Mouse (Mus musculus) limb, embryonic 15.5 days (tissue): Measurements from ENCODE around the gene Med19. TPM values are rescaled to one million over a fixed set of nuclear protein-coding genes. Genes with fewer than 3 reads are reported as not detected.

Experiments
- ATAC-seq: fragments of 200-750 bp; cut with Nextera tagmentation; 2 replicates; pipeline ENCODE4 v1.8.0; 2017; ENCODE audit warnings: low read depth, moderate TSS enrichment; ENCODE audit not compliant: insufficient number of reproducible peaks, low FRiP score, low TSS enrichment
- H3K27ac ChIP-seq: fragments of 300-500 bp; sonication (generic); 2 replicates; pipeline ENCODE4 v1.5.1; 2015; ENCODE audit warnings: moderate library complexity, mild to moderate bottlenecking, inconsistent platforms
- H3K27me3 ChIP-seq: fragments of 300-500 bp; sonication (generic); 2 replicates; pipeline ENCODE4 v1.6.1; 2015; ENCODE audit warnings: inconsistent platforms
- H3K36me3 ChIP-seq: fragments of 300-500 bp; sonication (generic); 2 replicates; pipeline ENCODE4 v1.6.1; 2015; ENCODE audit warnings: inconsistent platforms
- H3K4me1 ChIP-seq: fragments of 300-500 bp; sonication (generic); 2 replicates; pipeline ENCODE4 v1.6.1; 2015; ENCODE audit warnings: inconsistent platforms
- H3K4me2 ChIP-seq: fragments of 300-500 bp; sonication (generic); 2 replicates; pipeline ENCODE4 v1.6.1; 2015; ENCODE audit warnings: mild to moderate bottlenecking, inconsistent platforms
- H3K4me3 ChIP-seq: fragments of 300-500 bp; sonication (generic); 2 replicates; pipeline ENCODE4 v1.5.1; 2015; ENCODE audit warnings: mild to moderate bottlenecking, inconsistent platforms
- H3K9ac ChIP-seq: fragments of 300-500 bp; sonication (generic); 2 replicates; pipeline ENCODE4 v1.6.1; 2015; ENCODE audit warnings: inconsistent platforms
- H3K9me3 ChIP-seq: fragments of 300-500 bp; sonication (generic); 2 replicates; pipeline ENCODE4 v1.6.1; 2016; ENCODE audit warnings: inconsistent platforms
- WGBS: fragments of 180-500 bp; shearing (Covaris S2); methylation state at CpG from one replicate; pipeline ENCODE4 v1.1.7; 2015; 5-methylcytosine and 5-hydroxymethylcytosine counted together
- polyA plus RNA-seq: library from polyadenylated mRNA; unstranded; fragments of >200 nt; fragmentation: Nextera tagmentation; extraction: Ambion mirVana; gene quantifications from 2 replicates; pipeline ENCODE4 v1.2.1, GENCODE M21; 2015

The Med19 gene
- polyA plus RNA-seq, 1 experiment from 2014 or later: 27.6 TPM

- ATAC-seq: no peak
- 81% methylated on average over 2 of the region's 2 CpGs for WGBS
- H3K27ac ChIP-seq: no peak overlapping the region
Observed at GRCm38 (mm10) chr2:84711898-84712297, 33.7 kb downstream of the Med19 start.

GRCm38 (mm10) chr2:84714422-84714810 lies 36.2 kb downstream of the Med19 start:
- H3K27ac ChIP-seq: peak overlapping the region; percentile 99
- peaks cover 12% of the 10 kb centered on the region for H3K36me3 ChIP-seq
- no peak for ATAC-seq
- H3K27me3 ChIP-seq: no peaks in the 10 kb centered on the region
- H3K9me3 ChIP-seq: no peaks in the 10 kb centered on the region
- H3K9ac ChIP-seq: peak overlapping the region; percentile 88
- peaks cover 11% of the 10 kb centered on the region for H3K4me1 ChIP-seq
- 0% methylated on average over 25 of the region's 26 CpGs for WGBS
- H3K4me2 ChIP-seq: peak overlapping the region; percentile 52
- H3K4me3 ChIP-seq: peak overlapping the region; percentile 91

More at GRCm38 (mm10) chr2:84711898-84712297, 33.7 kb downstream of the Med19 start:
- H3K4me3 ChIP-seq: no peak overlapping the region
- H3K4me1 ChIP-seq: peaks cover 15% of the 10 kb centered on the region
- no peaks in the 10 kb centered on the region for H3K27me3 ChIP-seq
- H3K9me3 ChIP-seq: no peaks in the 10 kb centered on the region
- no peak overlapping the region for H3K4me2 ChIP-seq
- H3K36me3 ChIP-seq: peaks cover 21% of the 10 kb centered on the region
- no peak overlapping the region for H3K9ac ChIP-seq

DNA sequence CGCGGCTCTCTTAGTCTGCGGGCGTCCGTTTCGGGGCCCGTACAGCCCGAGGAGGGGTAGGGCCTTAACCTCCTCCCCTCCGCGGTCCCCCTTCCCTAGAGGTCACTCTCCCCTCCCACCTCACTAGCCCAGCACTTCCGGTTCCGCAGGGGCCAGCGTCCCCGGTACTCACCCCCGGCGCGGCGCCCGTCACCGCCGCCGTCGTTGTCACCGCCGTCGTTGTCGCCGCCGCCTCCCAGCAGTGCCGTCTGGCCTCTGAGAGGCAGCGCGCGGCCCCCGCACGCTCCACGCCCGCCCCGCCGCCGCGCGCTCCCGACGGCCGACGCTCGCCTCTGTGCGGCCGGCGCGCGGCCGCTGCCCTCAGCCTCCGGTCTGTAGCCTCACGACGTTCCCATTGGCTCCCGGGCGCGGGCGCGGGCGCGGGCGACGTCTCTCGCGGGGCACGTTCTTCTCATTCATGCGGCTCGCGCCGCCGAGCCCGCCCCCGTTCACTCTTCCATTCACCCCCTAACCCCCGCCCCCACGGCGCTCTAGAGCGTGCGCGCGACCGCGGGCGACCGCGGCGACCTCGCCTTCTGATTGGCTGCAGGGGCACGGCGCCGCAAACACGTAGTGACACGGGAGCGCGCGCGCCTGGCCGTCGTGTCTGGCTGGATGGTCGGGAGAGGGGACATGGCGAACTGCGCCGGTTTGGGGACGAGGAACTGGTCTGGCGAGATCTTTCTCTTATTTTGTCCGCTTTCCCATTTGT lies 36.8 kb downstream of the Med19 start, which contains the start of gene Zdhhc5:
TSS of gene Zdhhc5 (minus strand) at position 370 of the 751 bp plus-strand sequence.
- whole genome bisulfite sequencing: under 1% methylated on average over 106 of the region's 107 CpGs
- no peaks in the 10 kb centered on the region for H3K9me3 ChIP-seq
- peak within 1 kb of the TSS; percentile 99 for H3K27ac ChIP-seq
- H3K27me3 ChIP-seq: no peaks in the 10 kb centered on the region
- H3K36me3 ChIP-seq: peaks cover 8% of the 10 kb centered on the region
- peak within 1 kb of the TSS; percentile 80 for H3K4me2 ChIP-seq
- peaks cover 11% of the 10 kb centered on the region for H3K4me1 ChIP-seq
- peak within 1 kb of the TSS; percentile 91 for H3K4me3 ChIP-seq
- H3K9ac ChIP-seq: peak within 1 kb of the TSS; percentile 88
- peak; percentile 95 for ATAC-seq

DNA sequence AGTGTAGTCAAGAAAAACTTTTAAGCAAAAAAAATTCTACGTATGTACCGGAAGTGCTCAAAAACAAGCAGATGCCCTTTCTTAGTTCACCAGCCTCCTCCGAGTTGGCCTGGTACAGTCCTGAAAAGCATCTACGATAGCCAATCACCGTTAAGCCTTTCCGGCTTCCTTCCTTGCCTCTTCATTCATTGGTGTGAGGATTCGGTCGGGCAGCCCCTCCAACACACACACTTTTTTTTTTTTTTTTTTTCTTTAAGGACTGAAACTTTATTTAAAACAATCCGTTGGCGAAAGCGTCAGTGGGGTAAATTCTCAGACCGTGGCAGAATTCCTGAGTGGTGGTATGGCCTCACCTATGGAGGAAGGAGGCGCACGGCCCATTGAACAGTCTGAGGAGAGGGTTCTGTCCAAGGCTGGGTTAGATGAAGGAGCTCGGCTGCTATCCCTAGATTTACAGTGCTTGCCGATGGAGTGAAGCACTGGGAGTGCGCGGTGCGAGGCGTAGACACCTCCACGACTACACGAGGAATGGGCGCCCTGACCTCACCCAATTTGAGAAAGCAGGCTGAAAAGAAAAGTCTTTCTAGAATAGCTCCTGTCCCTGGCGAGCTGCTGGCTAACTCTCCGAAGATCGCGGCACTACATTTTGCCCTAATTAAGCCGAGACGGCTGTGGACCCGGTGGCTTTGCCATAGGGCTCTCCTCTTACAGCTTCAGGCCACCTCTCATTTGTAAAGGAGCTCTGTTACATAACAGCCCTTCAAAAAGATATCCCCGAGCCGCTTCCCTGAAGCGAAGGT lies 37.6 kb downstream of the Med19 start:
- peak overlapping the region; percentile 80 for H3K4me2 ChIP-seq
- WGBS: under 1% methylated on average over 33 of the region's 33 CpGs
- H3K27me3 ChIP-seq: no peaks in the 10 kb centered on the region
- ATAC-seq: peak; percentile 96
- peaks cover 11% of the 10 kb centered on the region for H3K4me1 ChIP-seq
- peak overlapping the region; percentile 99 for H3K27ac ChIP-seq
- H3K9ac ChIP-seq: peak overlapping the region; percentile 56
- H3K36me3 ChIP-seq: peaks cover under 1% of the 10 kb centered on the region
- H3K9me3 ChIP-seq: no peaks in the 10 kb centered on the region
- H3K4me3 ChIP-seq: peak overlapping the region; percentile 91

GRCm38 (mm10) chr2:84716423-84717355 lies 38.5 kb downstream of the Med19 start:
- Histone ChIP-seq H3K4me3 (peak overlapping the region; percentile 91), H3K4me1 (peaks cover 11% of the 10 kb centered on the region), H3K27ac (peak overlapping the region; percentile 99), H3K36me3 (peaks cover 4% of the 10 kb centered on the region; the same call in 1 of the 2 replicates), H3K9me3 (no peaks in the 10 kb centered on the region), H3K4me2 (peak overlapping the region; percentile 80), H3K9ac (peak overlapping the region; percentile 56; the same call in 1 of the 2 replicates), H3K27me3 (no peaks in the 10 kb centered on the region)
- 31% methylated on average over 9 of the region's 9 CpGs for WGBS
- ATAC-seq: no peak

- ATAC-seq: no peak
- Histone ChIP-seq H3K36me3 (peaks cover 6% of the 10 kb centered on the region; the same call in 1 of the 2 replicates), H3K4me3 (no peak overlapping the region), H3K27me3 (no peaks in the 10 kb centered on the region), H3K9me3 (no peaks in the 10 kb centered on the region), H3K4me1 (peaks cover 11% of the 10 kb centered on the region), H3K9ac (no peak overlapping the region), H3K27ac (no peak overlapping the region), H3K4me2 (no peak overlapping the region)
- 92% methylated on average over 4 of the region's 4 CpGs for WGBS
Observed at GRCm38 (mm10) chr2:84717357-84717756, 39.2 kb downstream of the Med19 start.

DNA sequence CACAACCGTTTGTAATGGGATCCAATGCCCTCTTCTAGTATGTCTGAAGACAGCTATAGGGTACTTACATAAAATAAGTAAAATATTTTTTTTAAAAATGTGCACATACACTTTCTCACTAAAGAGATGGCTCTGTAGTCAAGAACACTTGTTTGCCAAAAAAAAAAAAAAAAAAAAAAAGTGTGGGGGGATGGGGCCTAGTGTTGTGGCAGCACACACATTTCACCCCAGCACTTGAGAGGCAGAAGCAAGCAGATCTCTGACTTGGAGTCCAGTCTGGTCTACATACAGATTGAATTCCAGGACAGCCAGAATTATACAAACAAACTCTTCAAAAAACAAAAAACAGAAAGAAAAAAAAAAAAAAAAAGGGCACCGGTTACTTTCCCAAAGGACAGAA lies 42.5 kb downstream of the Med19 start:
- H3K4me3 ChIP-seq: no peak overlapping the region
- no peak overlapping the region for H3K9ac ChIP-seq
- H3K27me3 ChIP-seq: no peaks in the 10 kb centered on the region
- no peak for ATAC-seq
- no peaks in the 10 kb centered on the region for H3K9me3 ChIP-seq
- H3K4me1 ChIP-seq: peaks cover 9% of the 10 kb centered on the region
- 95% methylated on average over 2 of the region's 2 CpGs for WGBS
- no peak overlapping the region for H3K4me2 ChIP-seq
- no peak overlapping the region for H3K27ac ChIP-seq
- H3K36me3 ChIP-seq: peaks cover 24% of the 10 kb centered on the region

DNA sequence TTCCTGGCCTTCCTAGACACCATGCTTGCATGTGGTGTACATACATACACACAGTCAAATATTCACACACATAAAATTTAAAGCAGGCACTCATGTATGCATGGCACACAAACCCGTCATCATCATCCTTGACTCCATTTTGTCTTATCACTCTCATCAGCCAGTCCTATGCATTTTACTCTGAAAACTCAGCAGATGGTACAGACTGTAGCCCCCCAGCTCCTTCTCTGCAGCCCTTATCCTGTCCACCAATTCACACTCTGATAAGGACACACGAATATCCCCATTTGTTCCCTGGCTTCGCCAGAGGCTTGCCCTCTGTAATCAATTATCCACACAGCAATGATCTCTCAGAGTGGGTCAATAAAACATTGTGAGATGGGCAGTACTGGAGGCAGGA lies 43.0 kb downstream of the Med19 start:
- Histone ChIP-seq H3K27me3 (no peaks in the 10 kb centered on the region), H3K4me2 (no peak overlapping the region), H3K9ac (no peak overlapping the region), H3K27ac (no peak overlapping the region), H3K4me1 (peaks cover 12% of the 10 kb centered on the region), H3K9me3 (no peaks in the 10 kb centered on the region), H3K36me3 (peaks cover 24% of the 10 kb centered on the region), H3K4me3 (no peak overlapping the region)
- ATAC-seq: no peak
- 83% methylated on average over 3 of the region's 3 CpGs for WGBS

DNA sequence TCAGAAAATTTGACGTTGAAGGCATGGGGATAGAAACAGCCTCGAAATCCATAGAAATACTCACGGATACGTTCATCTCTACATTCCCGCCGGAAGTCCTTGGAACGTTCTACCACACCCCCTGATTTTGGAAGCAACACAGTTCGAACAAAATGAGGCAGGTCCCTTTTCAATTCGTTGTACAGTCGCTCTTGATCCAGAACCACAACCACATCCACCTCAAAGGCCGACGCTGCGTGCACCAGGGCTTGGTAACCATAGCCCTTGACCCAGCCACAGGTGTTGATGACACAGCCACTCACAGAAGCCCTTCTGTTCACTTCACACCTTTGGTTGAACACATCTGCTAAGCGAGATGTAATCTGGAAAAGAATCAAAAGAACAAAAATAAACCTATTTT lies 45.7 kb downstream of the Med19 start:
- 94% methylated on average over 14 of the region's 14 CpGs for WGBS
- H3K9ac ChIP-seq: no peak overlapping the region
- H3K4me1 ChIP-seq: peaks cover 16% of the 10 kb centered on the region
- H3K4me3 ChIP-seq: no peak overlapping the region
- H3K36me3 ChIP-seq: peaks cover 24% of the 10 kb centered on the region
- H3K4me2 ChIP-seq: no peak overlapping the region
- H3K9me3 ChIP-seq: no peaks in the 10 kb centered on the region
- H3K27ac ChIP-seq: no peak overlapping the region
- H3K27me3 ChIP-seq: no peaks in the 10 kb centered on the region
- ATAC-seq: no peak

DNA sequence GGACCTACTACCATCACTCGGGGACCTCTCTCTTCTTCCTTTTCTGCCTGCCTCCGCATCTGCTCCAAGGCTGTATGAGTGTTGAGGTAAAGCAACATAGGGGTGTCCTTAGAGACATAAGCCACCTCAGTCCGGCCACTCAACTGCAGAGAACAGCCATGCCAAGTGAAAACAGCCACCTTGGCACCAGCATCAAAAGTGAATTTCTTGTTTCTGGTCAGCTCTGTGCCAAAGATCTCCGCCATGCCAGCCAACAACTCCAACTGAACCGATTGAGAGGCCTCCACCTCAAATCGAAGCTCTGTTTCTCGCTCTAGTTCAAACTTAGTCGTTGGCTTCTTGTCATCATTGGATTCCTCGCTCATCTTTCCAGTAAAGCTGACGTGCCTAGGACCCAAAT lies 47.6 kb downstream of the Med19 start:
- Histone ChIP-seq H3K27ac (no peak overlapping the region), H3K9ac (no peak overlapping the region), H3K4me1 (peaks cover 16% of the 10 kb centered on the region), H3K4me2 (peak overlapping the region; percentile 70; the same call in 1 of the 2 replicates), H3K36me3 (peaks cover 24% of the 10 kb centered on the region), H3K27me3 (no peaks in the 10 kb centered on the region), H3K9me3 (no peaks in the 10 kb centered on the region), H3K4me3 (no peak overlapping the region)
- WGBS: 93% methylated on average over 10 of the region's 10 CpGs
- ATAC-seq: no peak

DNA sequence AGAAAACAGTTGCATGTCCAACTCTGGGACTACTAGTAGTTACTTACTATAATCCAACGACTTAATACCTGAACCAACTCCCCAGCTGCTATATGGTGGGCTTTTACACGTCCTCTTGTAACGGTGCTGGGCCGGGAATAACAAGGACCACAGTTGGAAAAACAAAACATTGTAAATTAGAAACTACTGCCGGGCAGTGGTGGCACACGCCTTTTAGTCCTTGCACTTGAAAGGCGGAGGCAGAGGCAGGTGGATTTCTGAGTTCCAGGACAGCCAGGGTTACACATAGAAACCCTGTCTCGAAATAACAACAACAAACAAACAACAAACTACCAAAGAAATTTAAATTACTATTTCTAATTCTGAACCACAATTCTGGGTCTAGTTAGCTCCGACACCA lies 48.5 kb downstream of the Med19 start:
- Histone ChIP-seq H3K4me3 (peak overlapping the region; percentile 55), H3K27me3 (peaks cover 2% of the 10 kb centered on the region; the same call in 1 of the 2 replicates), H3K4me2 (peak overlapping the region; percentile 70), H3K36me3 (peaks cover 19% of the 10 kb centered on the region), H3K9ac (peak overlapping the region; percentile 44), H3K9me3 (no peaks in the 10 kb centered on the region), H3K4me1 (peaks cover 16% of the 10 kb centered on the region), H3K27ac (no peak overlapping the region)
- WGBS: under 1% methylated on average over 9 of the region's 9 CpGs
- ATAC-seq: no peak
